In the genomic region with DNA sequence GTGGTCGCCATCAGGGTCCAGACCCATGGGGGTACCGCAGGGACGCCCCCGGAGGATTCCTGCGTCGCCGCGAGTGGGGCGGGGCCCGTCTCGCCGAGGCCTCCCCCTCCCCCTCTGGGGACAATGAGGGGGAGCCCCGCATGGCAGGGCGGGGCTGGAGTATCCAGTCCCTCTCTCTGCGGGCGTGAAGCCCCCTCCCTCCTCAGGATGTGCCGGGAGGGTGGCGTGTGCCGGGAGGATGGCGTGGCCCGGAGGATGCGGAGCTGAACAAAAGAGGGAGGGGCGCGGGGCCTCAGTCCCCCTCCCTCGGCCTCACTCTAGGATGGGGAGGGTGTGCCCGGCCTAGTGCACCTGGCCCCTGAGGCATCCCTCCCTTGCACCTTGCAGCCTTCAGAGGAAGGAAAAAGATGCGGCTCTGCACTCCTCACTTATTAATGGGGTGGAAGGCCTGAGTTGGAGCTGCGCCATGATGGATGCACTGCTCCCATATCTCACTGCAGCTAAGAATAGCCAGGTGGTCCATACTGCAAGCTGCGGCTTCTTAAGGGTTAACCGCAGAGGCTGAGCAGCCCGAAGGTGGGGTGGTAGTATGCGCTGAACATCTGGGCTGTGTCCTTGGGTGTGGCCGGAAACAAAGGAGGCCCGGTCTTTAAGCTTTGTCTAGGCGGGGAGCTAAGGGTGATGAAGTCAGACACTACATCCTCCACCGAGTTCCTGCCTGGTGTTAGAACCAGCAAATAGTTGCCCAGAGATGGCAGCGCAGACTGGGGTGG, we compare ENCODE assay signal across 8 mouse cellular contexts. TPM values are rescaled to one million over a fixed set of nuclear protein-coding genes. Genes with fewer than 3 reads are reported as not detected.
A peak's percentile ranks its signal among the peaks of the same experiment; 100 is the strongest.
DNase-seq lines count a peak whose midpoint lies in the region; ATAC-seq and TF ChIP-seq lines count a peak whose summit lies in the region.

No protein-coding gene starts in this region.

- peak overlapping the region; percentile 76 for H3K4me3 ChIP-seq in hindbrain, postnatal 0 days (ENCODE audit: low read length)
- peak overlapping the region; percentile 61 for H3K4me3 ChIP-seq in midbrain, embryonic 16.5 days (ENCODE audit: low read depth, low read length)

- peak; percentile 54 for DNase-seq in cerebellum, adult 11 months
- peak; percentile 62 for DNase-seq in CD4-positive helper T cell, adult 2 months (ENCODE audit: low read depth, low spot score)
- peak; percentile 44 for DNase-seq in embryo, embryonic 10.5 days (ENCODE audit: low spot score)
- peak; percentile 71 for DNase-seq in hindbrain, postnatal 0 days (ENCODE audit: low spot score)
- no peak for DNase-seq in c-Kit-positive CD71-positive TER-119-positive erythroid progenitor cells, embryonic 14.5 days (ENCODE audit: low spot score)
- DNase-seq in spleen, postnatal 4 days (ENCODE audit: low spot score in 2 of 2), result no peak

- TF ChIP-seq CTCF in hindbrain, postnatal 0 days (IDR thresholded peaks at IDR 0.05; ENCODE audit: low read depth), result no peak

- WGBS in hindbrain, postnatal 0 days, result under 1% methylated on average over 32 of the region's 37 CpGs
- WGBS in midbrain, embryonic 16.5 days, result under 1% methylated on average over 30 of the region's 37 CpGs

- H3K4me2 ChIP-seq in hindbrain, postnatal 0 days (ENCODE audit: low read depth, low read length), result peak overlapping the region; percentile 66
- H3K4me2 ChIP-seq in midbrain, embryonic 16.5 days (ENCODE audit: low read length), result peak overlapping the region; percentile 88

- no peaks in the 10 kb centered on the region for H3K27me3 ChIP-seq in hindbrain, postnatal 0 days (ENCODE audit: insufficient read depth, low read length)
- H3K27me3 ChIP-seq in midbrain, embryonic 16.5 days (ENCODE audit: control insufficient read depth, insufficient read depth, low read depth, low read length), result no peaks in the 10 kb centered on the region

- H3K4me1 ChIP-seq in hindbrain, postnatal 0 days (ENCODE audit: insufficient read depth, low read length), result peaks cover 19% of the 10 kb centered on the region
- H3K4me1 ChIP-seq in midbrain, embryonic 16.5 days (ENCODE audit: control insufficient read depth, insufficient read depth, low read length), result peaks cover 48% of the 10 kb centered on the region

- H3K27ac ChIP-seq in hindbrain, postnatal 0 days, result peak overlapping the region; percentile 93
- H3K27ac ChIP-seq in midbrain, embryonic 16.5 days (ENCODE audit: low read length), result peak overlapping the region; percentile 93

- H3K9me3 ChIP-seq in hindbrain, postnatal 0 days (ENCODE audit: low read length), result no peaks in the 10 kb centered on the region
- no peaks in the 10 kb centered on the region for H3K9me3 ChIP-seq in midbrain, embryonic 16.5 days (replicated peaks; ENCODE audit: control insufficient read depth, low read length, poor library complexity, severe bottlenecking)

- no peak for ATAC-seq in cerebellum, adult (ENCODE audit: insufficient number of reproducible peaks, low FRiP score, low TSS enrichment)
- peak; percentile 19 for ATAC-seq in hindbrain, postnatal 0 days
- ATAC-seq in midbrain, embryonic 16.5 days, result peak; percentile 23

- H3K9ac ChIP-seq in hindbrain, postnatal 0 days (replicated peaks; ENCODE audit: low read length), result peak overlapping the region; percentile 82
- peak overlapping the region; percentile 88 for H3K9ac ChIP-seq in midbrain, embryonic 16.5 days (ENCODE audit: low read depth, low read length)

- no peaks in the 10 kb centered on the region for H3K36me3 ChIP-seq in hindbrain, postnatal 0 days (ENCODE audit: insufficient read depth, low read length)
- H3K36me3 ChIP-seq in midbrain, embryonic 16.5 days (ENCODE audit: control insufficient read depth, insufficient read depth, low read length), result no peaks in the 10 kb centered on the region

RNA-seq across cellular contexts. Expression of a gene that starts 4.6 kb away (rescaled TPM):
- 1,015 and 1,414 TPM in 2 replicates for total RNA-seq in hindbrain, postnatal 0 days (2014; rRNA removed)
- polyA plus RNA-seq in hindbrain, postnatal 0 days (2015; fragmentation: Nextera tagmentation; extraction: Ambion mirVana), result 607 and 697 TPM in 2 replicates
- 977 and 1,010 TPM in 2 replicates for polyA plus RNA-seq in midbrain, embryonic 16.5 days (2015; fragmentation: Nextera tagmentation; extraction: Ambion mirVana)

Comparison
In these comparisons a context has a peak if more than half of its experiments do, and no peak if none do; other contexts are left out.
1. DNase-seq: peak in cerebellum, adult 11 months (single experiment), CD4-positive helper T cell, adult 2 months (single experiment), embryo, embryonic 10.5 days (single experiment) and hindbrain, postnatal 0 days (single experiment); none in c-Kit-positive CD71-positive TER-119-positive erythroid progenitor cells, embryonic 14.5 days (single experiment) and spleen, postnatal 4 days (0 of 2).